Mouse (Mus musculus) bone marrow, adult 2 months (tissue): ENCODE results near the gene Rxfp4.

Experiments
- CTCF ChIP-seq: fragments of 200-500 bp; IDR thresholded peaks from 2 replicates; pipeline ENCODE4 v1.5.1; 2011; ENCODE audit warnings: low read length, control low read depth; ENCODE audit not compliant: control insufficient read depth, insufficient read depth
- POLR2A ChIP-seq: fragments of 200-500 bp; IDR thresholded peaks from 2 replicates; pipeline ENCODE4 v1.6.1; 2011; ENCODE audit warnings: low read depth, mild to moderate bottlenecking, control low read depth, low read length, borderline replicate concordance; ENCODE audit not compliant: control insufficient read depth

- TF ChIP-seq CTCF = no peak
- TF ChIP-seq POLR2A = no peak
These were observed 30.9 kb upstream of the Rxfp4 start for GRCm38 (mm10) chr3:88683814-88684213.
